Mouse (Mus musculus) MEL (cell line): ENCODE results near the gene Thbs2.

ENCODE experiments used
- CHD2 ChIP-seq: IDR thresholded peaks from 2 replicates; pipeline ENCODE4 v1.6.1; 2011; ENCODE audit warnings: low read length, improper control_type of control experiment
- CTCF ChIP-seq, 3 experiments: IDR thresholded peaks in 2 of 3; conservative IDR thresholded peaks in 1 of 3; 2 replicates each; pipeline ENCODE4 v1.5.1; 2011 to 2012; ENCODE audit warnings: low read length in 3 of 3, low read depth in 2 of 3, mild to moderate bottlenecking in 2 of 3, improper control_type of control experiment in 1 of 3, inconsistent platforms in 1 of 3, mixed read lengths in 1 of 3, moderate library complexity in 1 of 3; ENCODE audit not compliant: control insufficient read depth in 1 of 3, insufficient read depth in 1 of 3, poor library complexity in 1 of 3, severe bottlenecking in 1 of 3
- EP300 ChIP-seq, 2 experiments: IDR thresholded peaks; 2 replicates each; pipeline ENCODE4 v1.6.1; 2011; ENCODE audit warnings: improper control_type of control experiment in 2 of 2, low read length in 2 of 2, low read depth in 1 of 2, mild to moderate bottlenecking in 1 of 2
- GATA1 ChIP-seq: IDR thresholded peaks from 2 replicates; pipeline ENCODE4 v1.6.1; 2011; ENCODE audit warnings: low read depth, low read length, improper control_type of control experiment
- HCFC1 ChIP-seq: IDR thresholded peaks from 2 replicates; pipeline ENCODE4 v1.6.1; 2012; ENCODE audit warnings: low read depth, mild to moderate bottlenecking, inconsistent platforms, low read length, improper control_type of control experiment, moderate library complexity
- MAX ChIP-seq: IDR thresholded peaks from 2 replicates; pipeline ENCODE4 v1.6.1; 2011; ENCODE audit warnings: low read length, improper control_type of control experiment
- MYB ChIP-seq: IDR thresholded peaks from 2 replicates; pipeline ENCODE4 v1.6.1; 2011; ENCODE audit warnings: mild to moderate bottlenecking, low read depth, low read length, improper control_type of control experiment
- POLR2A ChIP-seq, 2 experiments: IDR thresholded peaks; 2 replicates each; pipeline ENCODE4 v1.6.1; 2011 to 2012; ENCODE audit warnings: low read length in 2 of 2, mild to moderate bottlenecking in 2 of 2, control low read depth in 1 of 2, improper control_type of control experiment in 1 of 2, low read depth in 1 of 2, moderate library complexity in 1 of 2; ENCODE audit not compliant: control insufficient read depth in 1 of 2, insufficient read depth in 1 of 2, poor library complexity in 1 of 2
- RCOR1 ChIP-seq: IDR thresholded peaks from 2 replicates; pipeline ENCODE4 v1.6.1; 2012; ENCODE audit warnings: low read depth, mild to moderate bottlenecking, inconsistent platforms, low read length, improper control_type of control experiment
- ZNF384 ChIP-seq: IDR thresholded peaks from 2 replicates; pipeline ENCODE4 v1.6.1; 2012; ENCODE audit warnings: low read depth, mild to moderate bottlenecking, inconsistent platforms, low read length, improper control_type of control experiment

DNA sequence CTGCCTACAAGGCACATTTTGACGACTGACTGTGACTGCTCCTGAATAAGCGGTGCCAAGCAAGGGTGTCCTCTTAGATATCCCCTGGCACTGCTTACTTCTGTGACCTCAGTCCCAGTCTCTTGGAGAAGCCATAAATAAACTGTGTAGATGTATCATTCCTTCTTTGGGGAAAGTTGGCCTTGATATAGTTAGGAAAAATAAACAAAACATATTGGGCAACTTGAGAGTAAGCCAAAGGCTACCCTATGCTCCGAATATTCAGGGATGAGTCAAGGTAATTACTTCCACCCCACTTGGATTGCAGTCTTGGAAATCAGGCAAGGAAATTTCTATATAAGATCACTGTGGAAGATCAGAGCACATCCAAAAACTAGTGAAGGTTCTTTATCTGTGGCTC lies 74.0 kb downstream of the Thbs2 start:
- no peak for TF ChIP-seq GATA1
- no peak for TF ChIP-seq POLR2A (IDR thresholded peaks at IDR 0.05; ENCODE audit: control insufficient read depth in 1 of 2, insufficient read depth in 1 of 2, low read depth in 1 of 2, low read length in 2 of 2, poor library complexity in 1 of 2)
- TF ChIP-seq MAX = no peak
- TF ChIP-seq CHD2 = no peak
- TF ChIP-seq HCFC1 = no peak
- no peak for TF ChIP-seq EP300 (IDR thresholded peaks at IDR 0.05; ENCODE audit: low read depth in 1 of 2, low read length in 2 of 2)
- no peak for TF ChIP-seq RCOR1
- no peak for TF ChIP-seq CTCF (IDR thresholded peaks at IDR 0.05 in 2 of 3, conservative IDR thresholded peaks at IDR 0.05 in 1 of 3; ENCODE audit: control insufficient read depth in 1 of 3, insufficient read depth in 1 of 3, low read depth in 2 of 3, low read length in 3 of 3, poor library complexity in 1 of 3, severe bottlenecking in 1 of 3)
- no peak for TF ChIP-seq MYB
- no peak for TF ChIP-seq ZNF384
